Mouse (Mus musculus) heart, embryonic 14.5 days (tissue): ENCODE data around the gene Zfp36l1. TPM values are rescaled to one million over a fixed set of nuclear protein-coding genes. Genes with fewer than 3 reads are reported as not detected.
A peak's percentile ranks its signal among the peaks of the same experiment; 100 is the strongest.

Experiments used
- ATAC-seq: fragments of 200-750 bp; cut with Nextera tagmentation; 2 replicates; pipeline ENCODE4 v1.8.0; 2017; ENCODE audit warnings: low read depth, moderate TSS enrichment; ENCODE audit not compliant: insufficient number of reproducible peaks, insufficient read depth, low FRiP score
- H3K27ac ChIP-seq, 2 experiments: fragments of 200-500 bp in 1 of 2; fragments of 300-500 bp in 1 of 2; sonication (generic) in 1 of 2; replicated peaks in 1 of 2; 2 replicates each; pipeline ENCODE4 v1.5.1; 2012 to 2014; ENCODE audit warnings: low read depth in 2 of 2, low read length in 2 of 2, control low read depth in 1 of 2, mild to moderate bottlenecking in 1 of 2, mixed read lengths in 1 of 2; ENCODE audit not compliant: control insufficient read depth in 1 of 2, insufficient read depth in 1 of 2
- H3K27me3 ChIP-seq: fragments of 300-500 bp; sonication (generic); 2 replicates; pipeline ENCODE4 v1.6.1; 2014; ENCODE audit warnings: mild to moderate bottlenecking, low read length, control low read depth; ENCODE audit not compliant: control insufficient read depth, insufficient read depth
- H3K36me3 ChIP-seq: fragments of 300-500 bp; sonication (generic); 2 replicates; pipeline ENCODE4 v1.6.1; 2014; ENCODE audit warnings: mild to moderate bottlenecking, control low read depth, low read length, mixed read lengths; ENCODE audit not compliant: control insufficient read depth, insufficient read depth
- H3K4me1 ChIP-seq, 2 experiments: fragments of 200-500 bp in 1 of 2; fragments of 300-500 bp in 1 of 2; sonication (generic) in 1 of 2; 2 replicates each; pipeline ENCODE4 v1.6.1; 2012 to 2014; ENCODE audit warnings: low read length in 2 of 2, control low read depth in 1 of 2, mixed read lengths in 1 of 2; ENCODE audit not compliant: control insufficient read depth in 2 of 2, insufficient read depth in 2 of 2
- H3K4me2 ChIP-seq: fragments of 300-500 bp; sonication (generic); 2 replicates; pipeline ENCODE4 v1.6.1; 2014; ENCODE audit warnings: mild to moderate bottlenecking, low read length
- H3K4me3 ChIP-seq, 2 experiments: fragments of 200-500 bp in 1 of 2; fragments of 300-500 bp in 1 of 2; sonication (generic) in 1 of 2; 2 replicates each; pipeline ENCODE4 v1.5.1; 2012 to 2014; ENCODE audit warnings: low read length in 2 of 2, mild to moderate bottlenecking in 2 of 2, control low read depth in 1 of 2, low read depth in 1 of 2, moderate library complexity in 1 of 2; ENCODE audit not compliant: control insufficient read depth in 1 of 2, insufficient read depth in 1 of 2
- H3K9ac ChIP-seq: fragments of 300-500 bp; sonication (generic); 2 replicates; pipeline ENCODE4 v1.6.1; 2014; ENCODE audit warnings: mild to moderate bottlenecking, low read length
- H3K9me3 ChIP-seq: fragments of 300-500 bp; sonication (generic); 2 replicates; pipeline ENCODE4 v1.6.1; 2016; ENCODE audit warnings: low read length, control low read depth; ENCODE audit not compliant: control insufficient read depth
- WGBS: fragments of 180-500 bp; shearing (Covaris S2); extraction: QIAGEN DNeasy Blood & Tissue Kit; methylation state at CpG from one replicate; pipeline ENCODE4 v1.1.7; 2014; 5-methylcytosine and 5-hydroxymethylcytosine counted together
- polyA plus RNA-seq: library from polyadenylated mRNA; unstranded; fragments of >200 nt; fragmentation: Nextera tagmentation; extraction: Ambion mirVana; gene quantifications from 2 replicates; pipeline ENCODE4 v1.2.1, GENCODE M21; 2014

The Zfp36l1 gene
- 103 and 125 TPM in 2 replicates for polyA plus RNA-seq

GRCm38 (mm10) chr12:80112852-80113551 is at the start of gene Zfp36l1:
Gene Zfp36l1 (minus strand): TSS chr12:80113013.
- Histone ChIP-seq H3K4me2 (peak within 1 kb of the TSS; percentile 90), H3K27ac (peak within 1 kb of the TSS; percentile 99 to 100), H3K36me3 (peaks cover 22% of the 10 kb centered on the region), H3K27me3 (no peaks in the 10 kb centered on the region), H3K9me3 (no peaks in the 10 kb centered on the region), H3K9ac (peak within 1 kb of the TSS; percentile 99), H3K4me1 (peaks cover 15 to 28% of the 10 kb centered on the region in 2 experiments), H3K4me3 (peak within 1 kb of the TSS; percentile 84 to 91)
- WGBS, result under 1% methylated on average over 34 of the region's 42 CpGs
- ATAC-seq, result peak; percentile 74

GRCm38 (mm10) chr12:80162448-80162847 is 49.6 kb upstream of the Zfp36l1 start:
- H3K4me2 ChIP-seq, result no peak overlapping the region
- peaks cover 28% of the 10 kb centered on the region for H3K36me3 ChIP-seq
- H3K9ac ChIP-seq, result no peak overlapping the region
- H3K4me3 ChIP-seq, result no peak overlapping the region
- no peaks in the 10 kb centered on the region for H3K9me3 ChIP-seq
- no peak overlapping the region for H3K27ac ChIP-seq
- H3K27me3 ChIP-seq, result no peaks in the 10 kb centered on the region
- 81% methylated on average over 3 of the region's 3 CpGs for WGBS
- H3K4me1 ChIP-seq, result peaks cover 0 to 6% of the 10 kb centered on the region in 2 experiments; a peak in 1 of 4 replicates
- no peak for ATAC-seq

- WGBS, result 7% methylated on average over 5 of the region's 5 CpGs
- H3K9ac ChIP-seq, result no peak overlapping the region
- no peaks in the 10 kb centered on the region for H3K27me3 ChIP-seq
- no peak overlapping the region for H3K4me3 ChIP-seq
- no peak overlapping the region for H3K27ac ChIP-seq
- ATAC-seq, result no peak
- no peaks in the 10 kb centered on the region for H3K9me3 ChIP-seq
- no peaks in the 10 kb centered on the region for H3K4me1 ChIP-seq
- H3K36me3 ChIP-seq, result no peaks in the 10 kb centered on the region
- 0 out of 2 replicates have a peak overlapping the region, but pooled peaks have one; percentile 1 for H3K4me2 ChIP-seq
Measured at GRCm38 (mm10) chr12:80157675-80158074, 44.9 kb upstream of the Zfp36l1 start.

GRCm38 (mm10) chr12:80153687-80154326 is 41.0 kb upstream of the Zfp36l1 start:
- no peaks in the 10 kb centered on the region for H3K27me3 ChIP-seq
- ATAC-seq, result no peak
- no peak overlapping the region for H3K9ac ChIP-seq
- H3K4me3 ChIP-seq, result no peak overlapping the region
- H3K4me2 ChIP-seq, result no peak overlapping the region
- 0 out of 2 replicates have a peak, but pooled peaks cover 4% of the 10 kb centered on the region for H3K9me3 ChIP-seq
- no peaks in the 10 kb centered on the region for H3K36me3 ChIP-seq
- H3K4me1 ChIP-seq, result no peaks in the 10 kb centered on the region; a peak in 1 of 4 replicates
- no peak overlapping the region for H3K27ac ChIP-seq
- 37% methylated on average over 10 of the region's 10 CpGs for WGBS

GRCm38 (mm10) chr12:80153078-80153477 is 40.3 kb upstream of the Zfp36l1 start:
- H3K36me3 ChIP-seq, result no peaks in the 10 kb centered on the region
- 86% methylated on average over 6 of the region's 6 CpGs for WGBS
- no peak overlapping the region for H3K9ac ChIP-seq
- H3K27ac ChIP-seq, result no peak overlapping the region
- H3K4me3 ChIP-seq, result no peak overlapping the region
- no peaks in the 10 kb centered on the region; a peak in 1 of 4 replicates for H3K4me1 ChIP-seq
- no peak for ATAC-seq
- no peaks in the 10 kb centered on the region for H3K27me3 ChIP-seq
- H3K9me3 ChIP-seq, result 0 out of 2 replicates have a peak, but pooled peaks cover 4% of the 10 kb centered on the region
- no peak overlapping the region for H3K4me2 ChIP-seq

GRCm38 (mm10) chr12:80151821-80152220 is 39.0 kb upstream of the Zfp36l1 start:
- H3K4me2 ChIP-seq, result no peak overlapping the region
- no peak overlapping the region for H3K4me3 ChIP-seq
- H3K27ac ChIP-seq, result no peak overlapping the region
- 89% methylated on average over 6 of the region's 6 CpGs for WGBS
- H3K9me3 ChIP-seq, result 0 out of 2 replicates have a peak, but pooled peaks cover 4% of the 10 kb centered on the region
- no peaks in the 10 kb centered on the region for H3K27me3 ChIP-seq
- no peak overlapping the region for H3K9ac ChIP-seq
- peaks cover 0 to 2% of the 10 kb centered on the region in 2 experiments; a peak in 2 of 4 replicates for H3K4me1 ChIP-seq
- no peaks in the 10 kb centered on the region for H3K36me3 ChIP-seq
- ATAC-seq, result no peak

- Histone ChIP-seq H3K27me3 (no peaks in the 10 kb centered on the region), H3K4me2 (peak overlapping the region; percentile 19; the same call in 1 of the 2 replicates), H3K4me3 (no peak overlapping the region), H3K36me3 (no peaks in the 10 kb centered on the region), H3K9ac (no peak overlapping the region), H3K4me1 (peaks cover 0 to 8% of the 10 kb centered on the region in 2 experiments; a peak in 3 of 4 replicates), H3K27ac (no peak overlapping the region), H3K9me3 (0 out of 2 replicates have a peak, but pooled peaks cover 4% of the 10 kb centered on the region)
- WGBS, result 32% methylated on average over 8 of the region's 8 CpGs
- ATAC-seq, result no peak
Measured at GRCm38 (mm10) chr12:80150624-80151023, 37.8 kb upstream of the Zfp36l1 start.
